Mouse (Mus musculus) olfactory bulb, adult 2 months (tissue): ENCODE measurements around the gene Lyz1.

Source experiments
- CTCF ChIP-seq: fragments of 200-500 bp; IDR thresholded peaks from 2 replicates; pipeline ENCODE4 v1.5.1; 2012; ENCODE audit warnings: low read depth, mild to moderate bottlenecking, low read length, moderate library complexity; ENCODE audit not compliant: insufficient read depth
- POLR2A ChIP-seq: fragments of 200-500 bp; IDR thresholded peaks from 2 replicates; pipeline ENCODE4 v1.6.1; 2012; ENCODE audit warnings: mild to moderate bottlenecking, low read depth, low read length, moderate library complexity; ENCODE audit not compliant: insufficient read depth

DNA sequence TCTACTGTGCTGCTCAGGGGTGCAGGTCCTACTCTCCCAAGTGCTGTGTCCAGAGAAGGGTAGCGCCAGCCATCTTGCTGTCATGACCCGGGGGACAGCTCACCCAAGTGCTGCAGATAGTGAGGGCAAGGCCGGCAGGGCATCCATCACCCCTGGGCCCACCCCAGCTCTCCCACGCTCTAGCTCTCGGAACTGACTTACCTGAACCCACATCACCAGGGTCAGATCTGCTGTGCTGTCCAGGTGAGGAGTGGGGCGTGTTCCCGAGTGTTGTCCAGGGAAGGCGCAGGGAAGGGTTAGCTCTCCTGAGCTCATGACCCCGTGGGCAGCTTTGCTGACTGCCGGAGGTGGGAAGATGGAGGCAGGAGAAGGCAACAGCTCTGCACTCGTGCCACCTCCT lies 23.7 kb upstream of the Lyz1 start:
- TF ChIP-seq POLR2A (no peak), CTCF (no peak)
